Mouse (Mus musculus): ENCODE data around the gene Dner. TPM values are rescaled to one million over a fixed set of nuclear protein-coding genes. Genes with fewer than 3 reads are reported as not detected.

Dner gene
- polyA plus RNA-seq (2015; fragmentation: Nextera tagmentation; extraction: Ambion mirVana): 1.2 and 1.5 TPM in 2 replicates

DNA sequence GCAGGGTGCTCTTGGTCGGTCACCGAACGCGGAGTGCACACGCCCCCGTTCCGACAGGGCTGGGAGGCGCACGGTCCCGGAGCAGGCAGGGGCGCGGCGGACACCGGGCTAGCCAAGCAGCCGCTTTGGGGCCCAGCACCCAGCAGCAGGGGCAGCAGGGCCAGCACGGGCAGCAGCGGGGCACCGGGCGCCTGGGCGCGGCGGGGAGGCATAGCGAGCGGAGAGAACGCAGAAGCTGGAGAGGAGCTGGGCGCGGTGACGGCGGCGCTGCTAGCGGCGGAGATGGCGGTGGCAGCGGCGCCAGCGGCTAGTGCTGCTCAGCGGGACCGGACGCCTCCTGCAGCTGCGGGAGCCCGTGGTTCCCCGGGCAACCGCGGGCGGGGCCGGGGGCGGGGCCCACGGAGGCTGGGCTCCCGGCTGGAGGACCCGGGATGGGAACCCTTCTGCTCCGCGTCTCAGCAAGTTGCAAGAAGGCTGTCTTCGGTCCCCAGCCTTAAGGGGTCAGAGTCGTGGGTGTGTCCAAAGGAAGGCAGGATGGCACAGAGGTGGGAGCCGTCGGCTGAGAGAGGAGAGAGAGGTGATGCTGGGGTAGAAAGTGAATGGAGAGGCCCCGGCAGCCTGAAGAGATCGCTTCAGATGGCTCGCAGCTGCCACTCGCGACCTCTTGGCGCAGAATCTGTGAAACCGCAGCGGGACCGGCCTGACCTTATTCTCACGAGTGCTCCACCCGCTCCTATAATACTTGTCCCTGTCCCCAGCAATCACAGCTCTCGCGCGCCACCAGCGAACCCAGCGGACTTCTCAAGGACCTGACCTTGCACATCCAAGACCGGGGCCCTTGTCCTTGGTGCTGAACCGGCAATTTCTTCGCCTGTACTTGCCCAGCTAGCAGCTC, at the start of gene Dner:
Gene Dner (minus strand): TSS at position 705 of the 895 bp plus-strand sequence.
- H3K4me2 ChIP-seq: peak within 1 kb of the TSS; percentile 96

DNA sequence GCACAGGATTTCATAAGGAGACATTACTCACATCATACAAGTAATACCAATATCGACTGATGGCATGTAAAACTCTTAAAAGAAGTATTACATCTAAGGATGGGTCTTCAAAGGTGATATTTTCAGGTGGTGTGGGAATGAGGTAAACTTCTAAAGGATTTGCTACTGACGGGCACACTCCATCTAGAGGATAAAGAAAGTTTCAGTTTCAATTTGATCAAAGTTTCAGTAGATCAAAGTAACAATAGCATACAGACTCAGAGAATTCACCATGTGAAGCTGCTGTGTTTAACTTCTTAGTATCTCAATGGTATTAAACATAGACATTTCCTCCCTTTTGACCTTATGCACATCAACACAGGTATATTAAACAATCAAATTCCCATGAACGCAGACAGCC, 46.1 kb upstream of the Dner start:
- H3K36me3 ChIP-seq: peaks cover 79% of the 10 kb centered on the region

More for the DNA sequence above, at the start of gene Dner:
- Histone ChIP-seq H3K9ac (peak within 1 kb of the TSS; percentile 67; the same call in 1 of the 2 replicates), H3K4me3 (peak within 1 kb of the TSS; percentile 62), H3K4me1 (peaks cover 12% of the 10 kb centered on the region), H3K27me3 (replicated peaks) (peaks cover 49% of the 10 kb centered on the region), H3K36me3 (no peaks in the 10 kb centered on the region), H3K9me3 (peaks cover 6% of the 10 kb centered on the region; the same call in 1 of the 2 replicates), H3K27ac (replicated peaks) (no peak within 1 kb of the TSS)
- ATAC-seq (ENCODE audit: extremely low read depth, insufficient number of reproducible peaks, low FRiP score, low TSS enrichment): no peak
- under 1% methylated on average over 60 of the region's 75 CpGs for WGBS

DNA sequence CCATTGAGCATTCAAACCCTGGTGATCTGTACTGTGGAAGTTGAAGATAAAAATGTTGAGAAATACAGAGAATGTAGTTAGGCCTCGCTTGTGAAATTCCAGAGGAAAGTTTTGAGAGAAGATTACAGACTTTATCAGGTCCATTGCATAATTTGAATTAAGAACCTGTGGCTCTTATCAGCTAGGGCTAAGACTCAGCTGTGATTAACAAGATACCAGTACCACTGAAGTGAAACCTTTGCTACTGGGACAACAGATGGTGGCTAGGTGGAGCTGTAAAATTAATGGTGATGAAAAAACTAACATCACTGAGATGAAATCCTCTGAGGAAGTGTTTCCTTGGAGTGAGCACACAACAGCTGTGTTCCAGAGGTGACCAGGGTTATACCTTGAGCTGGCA, 44.1 kb upstream of the Dner start:
- Histone ChIP-seq H3K4me2 (no peak overlapping the region), H3K27ac (replicated peaks) (no peak overlapping the region), H3K4me1 (no peaks in the 10 kb centered on the region), H3K36me3 (peaks cover 79% of the 10 kb centered on the region), H3K9me3 (no peaks in the 10 kb centered on the region), H3K27me3 (replicated peaks) (no peaks in the 10 kb centered on the region), H3K4me3 (no peak overlapping the region), H3K9ac (no peak overlapping the region)
- no peak for ATAC-seq (ENCODE audit: extremely low read depth, insufficient number of reproducible peaks, low FRiP score, low TSS enrichment)
- 48% methylated on average over 1 of the region's 1 CpGs for WGBS

More for the DNA sequence above, 46.1 kb upstream of the Dner start:
- Histone ChIP-seq H3K27me3 (replicated peaks) (no peaks in the 10 kb centered on the region), H3K4me2 (no peak overlapping the region), H3K4me1 (no peaks in the 10 kb centered on the region), H3K4me3 (no peak overlapping the region), H3K27ac (replicated peaks) (no peak overlapping the region), H3K9ac (no peak overlapping the region), H3K9me3 (no peaks in the 10 kb centered on the region)
- WGBS: 89% methylated on average over 3 of the region's 3 CpGs
- no peak for ATAC-seq (ENCODE audit: extremely low read depth, insufficient number of reproducible peaks, low FRiP score, low TSS enrichment)

- Histone ChIP-seq H3K27ac (replicated peaks) (no peak overlapping the region), H3K9me3 (no peaks in the 10 kb centered on the region), H3K36me3 (peaks cover 78% of the 10 kb centered on the region), H3K4me2 (no peak overlapping the region), H3K27me3 (replicated peaks) (no peaks in the 10 kb centered on the region), H3K4me1 (no peaks in the 10 kb centered on the region), H3K4me3 (no peak overlapping the region), H3K9ac (no peak overlapping the region)
- 76% methylated on average over 1 of the region's 1 CpGs for WGBS
- no peak for ATAC-seq (ENCODE audit: extremely low read depth, insufficient number of reproducible peaks, low FRiP score, low TSS enrichment)
These were observed 41.1 kb upstream of the Dner start for GRCm38 (mm10) chr1:84737097-84737496.

- no peak for ATAC-seq (ENCODE audit: extremely low read depth, insufficient number of reproducible peaks, low FRiP score, low TSS enrichment)
- Histone ChIP-seq H3K4me2 (no peak overlapping the region), H3K9me3 (no peaks in the 10 kb centered on the region), H3K27me3 (replicated peaks) (no peaks in the 10 kb centered on the region), H3K9ac (no peak overlapping the region), H3K4me1 (no peaks in the 10 kb centered on the region), H3K4me3 (no peak overlapping the region), H3K36me3 (peaks cover 77% of the 10 kb centered on the region), H3K27ac (replicated peaks) (no peak overlapping the region)
- 59% methylated on average over 3 of the region's 3 CpGs for WGBS
These were observed 37.8 kb upstream of the Dner start for GRCm38 (mm10) chr1:84733799-84734198.

- ATAC-seq (ENCODE audit: extremely low read depth, insufficient number of reproducible peaks, low FRiP score, low TSS enrichment): no peak
- H3K9ac ChIP-seq: no peak overlapping the region
- no peaks in the 10 kb centered on the region for H3K27me3 ChIP-seq (replicated peaks)
- H3K36me3 ChIP-seq: peaks cover 77% of the 10 kb centered on the region
- H3K27ac ChIP-seq (replicated peaks): no peak overlapping the region
- no peak overlapping the region for H3K4me2 ChIP-seq
- no peaks in the 10 kb centered on the region for H3K9me3 ChIP-seq
- WGBS: 88% methylated on average over 1 of the region's 1 CpGs
- H3K4me1 ChIP-seq: no peaks in the 10 kb centered on the region
- no peak overlapping the region for H3K4me3 ChIP-seq
These were observed 35.7 kb upstream of the Dner start for GRCm38 (mm10) chr1:84731763-84732162.

GRCm38 (mm10) chr1:84722841-84723240, 26.8 kb upstream of the Dner start:
- Histone ChIP-seq H3K4me3 (no peak overlapping the region), H3K27me3 (replicated peaks) (no peaks in the 10 kb centered on the region), H3K9ac (no peak overlapping the region; the same call in 1 of the 2 replicates), H3K4me2 (no peak overlapping the region), H3K9me3 (no peaks in the 10 kb centered on the region), H3K27ac (replicated peaks) (peak overlapping the region; percentile 74), H3K36me3 (peaks cover 60% of the 10 kb centered on the region), H3K4me1 (peaks cover 28% of the 10 kb centered on the region)
- no peak for ATAC-seq (ENCODE audit: extremely low read depth, insufficient number of reproducible peaks, low FRiP score, low TSS enrichment)

DNA sequence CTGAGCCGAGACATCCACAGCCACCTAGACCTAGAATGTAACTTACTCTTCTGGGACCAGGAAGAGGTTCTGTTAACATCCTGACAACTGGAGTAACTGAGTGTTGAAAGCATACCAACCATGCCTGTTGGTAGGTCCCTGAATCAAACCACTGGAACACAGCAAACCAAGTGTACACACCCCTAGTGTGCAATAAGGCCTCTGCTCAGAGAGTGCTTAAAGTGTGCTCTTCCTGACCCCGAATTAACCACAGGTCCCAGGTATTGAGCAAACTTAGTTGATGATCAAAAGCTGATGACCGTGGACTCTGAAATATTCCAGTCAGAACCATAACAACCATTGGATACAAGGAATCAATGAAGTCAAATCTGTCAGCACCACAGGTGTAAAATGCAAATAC, 26.4 kb upstream of the Dner start:
- H3K4me3 ChIP-seq: no peak overlapping the region
- no peak for ATAC-seq (ENCODE audit: extremely low read depth, insufficient number of reproducible peaks, low FRiP score, low TSS enrichment)
- no peaks in the 10 kb centered on the region for H3K9me3 ChIP-seq
- H3K4me2 ChIP-seq: no peak overlapping the region
- WGBS: 91% methylated on average over 3 of the region's 3 CpGs
- no peak overlapping the region for H3K9ac ChIP-seq
- H3K27ac ChIP-seq (replicated peaks): peak overlapping the region; percentile 74; the same call in 1 of the 2 replicates
- H3K27me3 ChIP-seq (replicated peaks): no peaks in the 10 kb centered on the region
- H3K4me1 ChIP-seq: peaks cover 28% of the 10 kb centered on the region
- peaks cover 55% of the 10 kb centered on the region for H3K36me3 ChIP-seq

DNA sequence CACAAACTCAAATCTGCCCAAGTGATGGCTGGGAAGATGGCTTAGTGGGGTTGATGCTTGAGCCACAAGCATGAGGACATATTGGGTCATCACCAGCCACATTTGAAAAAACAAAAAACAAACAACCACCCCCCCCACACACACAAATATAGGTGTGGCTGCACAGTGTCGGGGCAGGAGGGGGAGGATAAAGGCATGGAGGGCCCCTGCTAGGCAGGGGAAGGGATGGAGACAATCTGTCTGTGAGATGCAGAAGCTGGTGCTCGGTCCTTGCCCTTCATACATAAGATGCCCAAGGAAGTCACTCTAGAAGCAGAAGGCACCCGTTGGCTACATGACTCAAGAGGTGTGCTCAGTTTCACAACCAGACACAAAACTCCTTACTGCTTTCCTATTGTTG, 25.9 kb upstream of the Dner start:
- Histone ChIP-seq H3K4me1 (peaks cover 28% of the 10 kb centered on the region), H3K4me2 (no peak overlapping the region), H3K9me3 (no peaks in the 10 kb centered on the region), H3K27me3 (replicated peaks) (no peaks in the 10 kb centered on the region), H3K4me3 (no peak overlapping the region), H3K27ac (replicated peaks) (peak overlapping the region; percentile 74; the same call in 1 of the 2 replicates), H3K36me3 (peaks cover 51% of the 10 kb centered on the region), H3K9ac (no peak overlapping the region)
- WGBS: 76% methylated on average over 3 of the region's 3 CpGs
- no peak for ATAC-seq (ENCODE audit: extremely low read depth, insufficient number of reproducible peaks, low FRiP score, low TSS enrichment)

GRCm38 (mm10) chr1:84709810-84710785, 14.1 kb upstream of the Dner start:
- peak overlapping the region; percentile 63 for H3K4me2 ChIP-seq
- ATAC-seq (ENCODE audit: extremely low read depth, insufficient number of reproducible peaks, low FRiP score, low TSS enrichment): no peak
- H3K27me3 ChIP-seq (replicated peaks): peaks cover 32% of the 10 kb centered on the region; the same call in 1 of the 2 replicates
- H3K9me3 ChIP-seq: no peaks in the 10 kb centered on the region
- WGBS: 14% methylated on average over 31 of the region's 31 CpGs
- no peak overlapping the region for H3K9ac ChIP-seq
- peaks cover 8% of the 10 kb centered on the region; the same call in 1 of the 2 replicates for H3K4me1 ChIP-seq
- H3K4me3 ChIP-seq: peak overlapping the region; percentile 25
- no peak overlapping the region for H3K27ac ChIP-seq (replicated peaks)
- H3K36me3 ChIP-seq: no peaks in the 10 kb centered on the region

DNA sequence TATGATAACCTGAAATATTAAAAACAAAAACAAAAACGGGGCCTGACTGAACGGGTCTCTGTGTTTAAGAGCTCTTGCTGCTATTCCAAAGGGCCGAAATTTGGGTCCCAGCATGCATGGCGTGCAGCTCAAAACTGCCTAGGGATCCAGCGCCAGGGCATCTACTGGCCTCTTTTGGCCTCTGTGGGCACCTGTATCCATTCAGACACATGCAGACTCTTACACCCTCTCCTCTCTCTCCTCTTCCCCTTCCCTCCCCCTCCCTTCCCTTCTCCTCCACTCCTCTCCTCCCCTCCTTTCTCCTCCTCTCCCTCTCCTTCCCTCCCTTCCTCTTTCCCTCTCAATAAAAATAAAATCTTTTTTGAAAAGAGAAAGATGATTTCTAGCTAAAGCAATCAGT, 13.4 kb upstream of the Dner start:
- Histone ChIP-seq H3K27ac (replicated peaks) (no peak overlapping the region), H3K4me2 (peak overlapping the region; percentile 63), H3K27me3 (replicated peaks) (peaks cover 32% of the 10 kb centered on the region; the same call in 1 of the 2 replicates), H3K9ac (no peak overlapping the region), H3K36me3 (no peaks in the 10 kb centered on the region), H3K9me3 (no peaks in the 10 kb centered on the region), H3K4me3 (peak overlapping the region; percentile 25; the same call in 1 of the 2 replicates), H3K4me1 (peaks cover 8% of the 10 kb centered on the region; the same call in 1 of the 2 replicates)
- no peak for ATAC-seq (ENCODE audit: extremely low read depth, insufficient number of reproducible peaks, low FRiP score, low TSS enrichment)
- WGBS: 33% methylated on average over 5 of the region's 5 CpGs
